Mouse (Mus musculus) heart, postnatal 10 days (tissue): ENCODE results near the gene Sox12. TPM values are rescaled to one million over a fixed set of nuclear protein-coding genes. Genes with fewer than 3 reads are reported as not detected.

Experiments used
- DNase-seq, 2 experiments: peaks; one replicate each; pipeline ENCODE4 v3.0.0; 2021
- intact Hi-C: fragments of 180-260 bp; cut with DNase I; formaldehyde crosslinking; loops from one replicate; pipeline ENCODE4 v1.15.1; 2025
- total RNA-seq, 2 experiments: library from RNA; stranded (reverse); gene quantifications; 2 replicates each; pipeline ENCODE4 v1.2.3; 2021

The Sox12 gene
- total RNA-seq, 2 experiments from 2014 or later, result 26.3 to 37.8 TPM

GRCm38 (mm10) chr2:152409781-152410180, 11.9 kb upstream of the Sox12 start:
- DNase-seq, result no peak
- intact Hi-C loops, result no loop called here

GRCm38 (mm10) chr2:152406126-152406525, 8.3 kb upstream of the Sox12 start:
- intact Hi-C loops, result no loop called here
- peak; percentile 97 to 98 for DNase-seq

- no peak for DNase-seq
- intact Hi-C loops, result no loop called here
These were observed 1.3 kb upstream of the Sox12 start for GRCm38 (mm10) chr2:152399122-152399542.

GRCm38 (mm10) chr2:152398691-152399090, 828 bp upstream of the Sox12 start:
- peak; percentile 97 for DNase-seq
- intact Hi-C loops, result no loop called here

GRCm38 (mm10) chr2:152397004-152397589, 766 bp downstream of the Sox12 start:
- DNase-seq, result peak; percentile 89 to 90
- intact Hi-C loops, result loop anchor here (2.0 kb wide), 1 partner anchor 18 kb away; the partner anchor contains the start of genes 6820408C15Rik and Zcchc3

- intact Hi-C loops, result loop anchor here (2.0 kb wide), 1 partner anchor 18 kb away; the partner anchor contains the start of genes 6820408C15Rik and Zcchc3
- DNase-seq, result peak; percentile 92
These were observed 1.5 kb downstream of the Sox12 start for GRCm38 (mm10) chr2:152396110-152397003.

GRCm38 (mm10) chr2:152395271-152395920, 2.5 kb downstream of the Sox12 start:
- intact Hi-C loops, result no loop called here

GRCm38 (mm10) chr2:152393225-152394017, 4.4 kb downstream of the Sox12 start:
- DNase-seq, result no peak

More at GRCm38 (mm10) chr2:152395271-152395920, 2.5 kb downstream of the Sox12 start:
- DNase-seq, result no peak

GRCm38 (mm10) chr2:152392786-152393185, 5.1 kb downstream of the Sox12 start:
- DNase-seq, result peak; percentile 67 to 72
- intact Hi-C loops, result loop anchor here (1.0 to 5.0 kb wide), 2 partner anchors 45 to 150 kb away; partner anchors contain the start of gene Defb29

More at GRCm38 (mm10) chr2:152393225-152394017, 4.4 kb downstream of the Sox12 start:
- intact Hi-C loops, result loop anchor here (1.0 to 5.0 kb wide), 2 partner anchors 44 to 149 kb away; partner anchors contain the start of gene Defb29

GRCm38 (mm10) chr2:152384191-152384590, 13.7 kb downstream of the Sox12 start:
- no peak for DNase-seq
- intact Hi-C loops, result no loop called here

GRCm38 (mm10) chr2:152376345-152376741, 21.5 kb downstream of the Sox12 start, which contains the start of gene Nrsn2:
TSS of gene Nrsn2 (minus strand) at chr2:152376638.
- no peak for DNase-seq
- intact Hi-C loops, result no loop called here

- intact Hi-C loops, result no loop called here
- no peak for DNase-seq
These were observed 22.1 kb downstream of the Sox12 start for GRCm38 (mm10) chr2:152375652-152376344.

GRCm38 (mm10) chr2:152373547-152373946, 24.3 kb downstream of the Sox12 start:
- intact Hi-C loops, result no loop called here

GRCm38 (mm10) chr2:152372661-152373060, 25.2 kb downstream of the Sox12 start:
- no peak for DNase-seq
- intact Hi-C loops, result no loop called here

More at GRCm38 (mm10) chr2:152373547-152373946, 24.3 kb downstream of the Sox12 start:
- no peak for DNase-seq

- intact Hi-C loops, result no loop called here
- no peak for DNase-seq
These were observed 25.8 kb downstream of the Sox12 start for GRCm38 (mm10) chr2:152372104-152372503.

- intact Hi-C loops, result loop anchor here (2.0 to 5.0 kb wide), 4 partner anchors 76 to 340 kb away; partner anchors contain the start of gene Tbc1d20
- peak; percentile 57 to 83 for DNase-seq
These were observed 29.2 kb downstream of the Sox12 start for GRCm38 (mm10) chr2:152368532-152369140.

- no peak for DNase-seq
- intact Hi-C loops, result loop anchor here (2.0 to 5.0 kb wide), 4 partner anchors 76 to 339 kb away; partner anchors contain the start of gene Tbc1d20
These were observed 29.9 kb downstream of the Sox12 start for GRCm38 (mm10) chr2:152367917-152368316.
